Mouse (Mus musculus): ENCODE results near the gene Exoc2.

GRCm38 (mm10) chr13:30792741-30793140 lies 181.2 kb downstream of the Exoc2 start:
- TF ChIP-seq GATA1 (IDR thresholded peaks at IDR 0.05; ENCODE audit: low read length) (no peak), TAL1 (IDR thresholded peaks at IDR 0.05; ENCODE audit: low read length) (no peak)

Data from erythroblast, embryonic 14.5 days (primary cell).